Mouse (Mus musculus) E14TG2a.4 (cell line): ENCODE measurements around the gene Scp2.

Experiments
- CTCF ChIP-seq: conservative IDR thresholded peaks from 2 replicates; pipeline ENCODE4 v1.5.1; 2014; ENCODE audit warnings: low read length
- NANOG ChIP-seq: IDR thresholded peaks from 2 replicates; pipeline ENCODE4 v1.6.1; 2014; ENCODE audit warnings: borderline replicate concordance, low read length, mixed read lengths
- POU5F1 ChIP-seq: IDR thresholded peaks from 2 replicates; pipeline ENCODE4 v1.6.1; 2014; ENCODE audit warnings: low read length, borderline replicate concordance

GRCm38 (mm10) chr4:108070723-108071122 lies 74.1 kb downstream of the Scp2 start:
- TF ChIP-seq CTCF, result no peak
- TF ChIP-seq NANOG, result no peak
- TF ChIP-seq POU5F1, result no peak
